Mouse (Mus musculus) kidney, adult 2 months (tissue): ENCODE measurements around the gene Amfr.

Experiments
- CTCF ChIP-seq: fragments of 200-500 bp; conservative IDR thresholded peaks from 2 replicates; pipeline ENCODE4 v1.5.1; 2011; ENCODE audit warnings: low read depth, mild to moderate bottlenecking, control low read depth, low read length, moderate library complexity, mixed read lengths; ENCODE audit not compliant: insufficient read depth, insufficient read length
- POLR2A ChIP-seq: fragments of 200-500 bp; IDR thresholded peaks from one replicate; pipeline ENCODE4 v1.6.1; 2011; ENCODE audit warnings: low read depth, low read length, control low read depth

DNA sequence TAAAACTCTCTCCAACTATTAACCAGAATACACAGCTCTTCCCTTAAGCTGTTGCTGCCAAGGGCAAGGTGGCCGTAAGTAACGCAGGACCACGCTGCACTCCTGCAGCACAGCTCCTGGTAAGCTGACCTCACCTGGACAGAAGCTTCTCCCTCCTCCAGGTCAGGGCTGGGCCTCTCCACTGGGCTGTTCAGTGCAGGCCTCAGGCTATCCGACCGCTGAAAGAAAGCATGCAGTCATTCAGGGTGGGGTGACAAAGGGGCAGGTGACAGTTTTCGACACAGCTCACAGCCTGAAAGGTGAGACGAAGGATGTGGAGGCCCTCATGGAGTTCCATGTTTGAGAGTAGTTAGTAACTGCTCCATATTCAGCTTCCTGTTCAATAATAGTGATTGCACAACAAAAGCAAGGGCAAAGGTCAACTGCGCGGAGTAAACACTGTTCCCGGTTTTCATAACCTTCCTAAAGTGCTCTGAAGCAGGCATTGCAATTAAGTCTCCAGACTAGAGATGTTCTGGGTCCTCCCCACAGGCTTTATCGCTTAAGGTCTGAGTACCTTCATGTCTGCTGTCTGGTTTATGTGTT lies 37.9 kb downstream of the Amfr start:
- TF ChIP-seq CTCF = no peak
- TF ChIP-seq POLR2A = no peak
